Mouse (Mus musculus) bone marrow macrophage, adult 2 months (primary cell): ENCODE measurements around the gene Itpripl1. TPM values are rescaled to one million over a fixed set of nuclear protein-coding genes. Genes with fewer than 3 reads are reported as not detected.
"Not testable (repeated sequence)": the region's sequence is repeated elsewhere in the genome, so short reads cannot be mapped to it uniquely, and the experiment has no call there.

Source experiments
- H3K27ac ChIP-seq: 2 replicates; pipeline ENCODE4 v1.5.1; 2012; ENCODE audit warnings: low read depth, low read length; ENCODE audit not compliant: insufficient read depth
- H3K4me1 ChIP-seq: 2 replicates; pipeline ENCODE4 v1.6.1; 2012; ENCODE audit warnings: low read length; ENCODE audit not compliant: control insufficient read depth, insufficient read depth
- H3K4me3 ChIP-seq: 2 replicates; pipeline ENCODE4 v1.5.1; 2012; ENCODE audit warnings: mild to moderate bottlenecking, low read length, moderate library complexity; ENCODE audit not compliant: insufficient read depth
- CTCF ChIP-seq: IDR thresholded peaks from 2 replicates; pipeline ENCODE4 v1.5.1; 2012; ENCODE audit warnings: low read depth, mild to moderate bottlenecking, low read length, moderate library complexity
- POLR2A ChIP-seq: IDR thresholded peaks from 2 replicates; pipeline ENCODE4 v1.6.1; 2012; ENCODE audit warnings: mild to moderate bottlenecking, low read depth, low read length, borderline replicate concordance
- polyA plus RNA-seq: library from polyadenylated mRNA; stranded (reverse); fragments of >200 nt; gene quantifications from 2 replicates; pipeline ENCODE4 v1.2.4, GENCODE M21; 2012; ENCODE audit not compliant: missing spikeins, insufficient read depth, insufficient read length

The Itpripl1 gene
- polyA plus RNA-seq, 1 experiment: 23.8 TPM

GRCm38 (mm10) chr2:127092000-127092399, 51.2 kb downstream of the Itpripl1 start:
- H3K27ac ChIP-seq: no peak overlapping the region
- H3K4me3 ChIP-seq: no peak overlapping the region
- peaks cover 3% of the 10 kb centered on the region for H3K4me1 ChIP-seq
- TF ChIP-seq POLR2A: no peak
- no peak for TF ChIP-seq CTCF

DNA sequence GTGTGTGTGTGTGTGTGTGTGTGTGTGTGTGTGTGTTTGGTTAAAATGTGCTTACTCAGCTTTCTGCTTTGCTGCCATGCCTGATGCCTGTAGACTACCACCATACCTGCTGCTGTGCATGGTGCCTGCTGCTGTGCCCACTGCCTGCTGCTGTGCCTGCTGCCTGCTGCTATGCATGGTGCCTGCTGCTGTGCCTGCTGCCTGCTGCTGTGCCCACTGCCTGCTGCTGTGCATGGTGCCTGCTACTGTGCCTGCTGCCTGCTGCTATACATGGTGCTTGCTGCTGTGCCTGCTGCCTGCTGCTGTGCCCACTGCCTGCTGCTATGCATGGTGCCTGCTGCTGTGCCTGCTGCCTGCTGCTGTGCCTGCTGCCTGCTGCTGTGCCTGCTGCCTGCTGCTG, 53.1 kb downstream of the Itpripl1 start:
- peaks cover 18% of the 10 kb centered on the region for H3K4me1 ChIP-seq
- H3K4me3 ChIP-seq, H3K27ac ChIP-seq: not testable (repeated sequence)

Other genes starting within 250 kb of the Itpripl1 start
- 104 and 127 TPM in 2 replicates for gene Sppl2a, start 210.2 kb downstream of the Itpripl1 start, polyA plus RNA-seq
- gene Ap4e1, start 134.7 kb downstream of the Itpripl1 start, polyA plus RNA-seq: 13.0 and 14.1 TPM in 2 replicates
- gene Blvra, start 72.8 kb downstream of the Itpripl1 start, polyA plus RNA-seq: 215 and 227 TPM in 2 replicates
- 32.5 and 33.3 TPM in 2 replicates for gene Ncaph, start 9.5 kb downstream of the Itpripl1 start, polyA plus RNA-seq
- gene 1810024B03Rik, start 64.8 kb upstream of the Itpripl1 start, polyA plus RNA-seq: 1.9 and 2.0 TPM in 2 replicates
- gene Snrnp200, start 64.9 kb upstream of the Itpripl1 start, polyA plus RNA-seq: 34.6 and 44.1 TPM in 2 replicates
- 44.6 and 48.8 TPM in 2 replicates for gene Ciao1, start 104.4 kb upstream of the Itpripl1 start, polyA plus RNA-seq
- 41.6 and 46.2 TPM in 2 replicates for gene Tmem127, start 104.5 kb upstream of the Itpripl1 start, polyA plus RNA-seq
- gene Stard7, start 126.8 kb upstream of the Itpripl1 start, polyA plus RNA-seq: 35.5 and 36.7 TPM in 2 replicates
- 2.0 TPM in 2 replicates for gene Dusp2, start 192.7 kb upstream of the Itpripl1 start, polyA plus RNA-seq
- 0.59 TPM in 1 of 2 replicates, not detected in the other for gene Astl, start 195.2 kb upstream of the Itpripl1 start, polyA plus RNA-seq
- 0.13 TPM in 1 of 2 replicates, not detected in the other for gene Adra2b, start 219.8 kb upstream of the Itpripl1 start, polyA plus RNA-seq